1 mouse cellular context compared by ENCODE assay signal in the genomic region with DNA sequence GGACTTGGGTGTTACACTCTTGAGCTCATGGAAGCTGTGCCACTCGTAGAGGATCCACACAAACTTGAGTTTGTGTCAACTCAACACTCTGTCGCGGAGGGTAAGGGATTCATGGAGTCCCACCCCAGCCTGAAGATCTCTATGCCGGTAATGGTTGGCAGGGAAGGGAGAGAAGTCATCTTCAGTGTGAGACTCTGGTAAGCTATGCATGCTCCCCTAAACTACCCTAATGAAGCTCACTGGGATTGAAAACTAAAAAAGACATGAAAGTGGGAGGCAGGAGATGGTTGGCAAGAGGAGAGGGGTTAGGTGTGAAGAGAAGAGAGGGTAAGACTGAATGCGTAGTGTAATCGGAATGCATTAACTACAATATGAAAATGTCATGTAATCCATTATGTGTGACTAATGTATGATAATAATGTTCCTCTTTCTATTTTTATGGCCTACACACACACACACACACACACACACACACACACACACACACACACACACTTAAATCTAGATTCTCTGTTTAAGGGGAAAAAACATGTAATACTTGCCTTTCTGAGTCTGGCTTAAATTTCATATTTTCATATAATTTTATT.
TF ChIP-seq lines count a peak whose summit lies in the region.

No protein-coding gene starts in this region.

TF ChIP-seq in CH12.LX, 34 proteins besides CTCF, POLR2A, EP300 and RAD21 (continued from another document):
- TF ChIP-seq MAZ (IDR thresholded peaks at IDR 0.05; ENCODE audit: low read depth, low read length), result peak; percentile 31; the same call in 1 of the 2 replicates
- 0 out of 2 replicates have a peak, but pooled peaks have one; percentile 25 for TF ChIP-seq HCFC1 (IDR thresholded peaks at IDR 0.05; ENCODE audit: low read depth, low read length)
- 0 out of 2 replicates have a peak, but pooled peaks have one; percentile 19 for TF ChIP-seq ELF1 (IDR thresholded peaks at IDR 0.05; ENCODE audit: low read depth, low read length)
- no peak for TF ChIP-seq TBP (conservative IDR thresholded peaks at IDR 0.05; ENCODE audit: low read depth, low read length)
- 0 out of 2 replicates have a peak, but pooled peaks have one; percentile 29 for TF ChIP-seq MYC (IDR thresholded peaks at IDR 0.05; ENCODE audit: low read depth, low read length)
- no peak for TF ChIP-seq E2F4 (IDR thresholded peaks at IDR 0.05; ENCODE audit: insufficient replicate concordance, low read depth, low read length)
- peak; percentile 85 for TF ChIP-seq MEF2A (IDR thresholded peaks at IDR 0.05; ENCODE audit: borderline replicate concordance, low read depth, low read length)
- TF ChIP-seq ETS1 (conservative IDR thresholded peaks at IDR 0.05; ENCODE audit: low read depth, low read length), result peak; percentile 38
- TF ChIP-seq ZNF384 (IDR thresholded peaks at IDR 0.05; ENCODE audit: low read depth, low read length), result no peak
- no peak for TF ChIP-seq POLR2AphosphoS2 (IDR thresholded peaks at IDR 0.05; ENCODE audit: low read depth, low read length)
- TF ChIP-seq CHD2 (IDR thresholded peaks at IDR 0.05; ENCODE audit: low read length), result no peak
- no peak for TF ChIP-seq TCF12 (IDR thresholded peaks at IDR 0.05; ENCODE audit: low read depth, low read length)
- TF ChIP-seq CHD1 (IDR thresholded peaks at IDR 0.05; ENCODE audit: low read depth, low read length), result peak; percentile 93; the same call in 1 of the 2 replicates
- no peak for TF ChIP-seq JUN (IDR thresholded peaks at IDR 0.05; ENCODE audit: insufficient read depth, low read depth, low read length)
- TF ChIP-seq SIN3A (IDR thresholded peaks at IDR 0.05; ENCODE audit: low read length), result peak; percentile 72
- TF ChIP-seq MXI1 (IDR thresholded peaks at IDR 0.05; ENCODE audit: low read depth, low read length), result 0 out of 2 replicates have a peak, but pooled peaks have one; percentile 14
- TF ChIP-seq IRF4 (IDR thresholded peaks at IDR 0.05; ENCODE audit: low read depth, low read length), result peak; percentile 67
- TF ChIP-seq MAFK (IDR thresholded peaks at IDR 0.05; ENCODE audit: insufficient replicate concordance, low read length), result no peak
- TF ChIP-seq ZMIZ1 (IDR thresholded peaks at IDR 0.05; ENCODE audit: low read depth, low read length), result peak; percentile 59; the same call in 1 of the 2 replicates
- TF ChIP-seq ZKSCAN1 (IDR thresholded peaks at IDR 0.05; ENCODE audit: borderline replicate concordance, low read depth, low read length), result no peak
TF ChIP-seq in CH12.LX: peak in this region for 11.
